Mouse (Mus musculus) frontal cortex, adult 2 months (tissue): Measurements from ENCODE around the gene Scrn2. TPM values are rescaled to one million over a fixed set of nuclear protein-coding genes. Genes with fewer than 3 reads are reported as not detected.
A peak's percentile ranks its signal among the peaks of the same experiment; 100 is the strongest.

Experiments used
- DNase-seq, 2 experiments: peaks; one replicate each; pipeline ENCODE4 v3.0.0; 2022; ENCODE audit warnings: low spot score in 1 of 2; ENCODE audit errors: extremely low spot score in 1 of 2
- polyA plus RNA-seq: library from polyadenylated mRNA; depleted of rRNA; stranded (reverse); fragments of >200 nt; gene quantifications from 2 replicates; pipeline ENCODE4 v1.2.3, GENCODE M21; 2012; rRNA removed

Gene Scrn2
- polyA plus RNA-seq: 6.1 and 6.3 TPM in 2 replicates

DNA sequence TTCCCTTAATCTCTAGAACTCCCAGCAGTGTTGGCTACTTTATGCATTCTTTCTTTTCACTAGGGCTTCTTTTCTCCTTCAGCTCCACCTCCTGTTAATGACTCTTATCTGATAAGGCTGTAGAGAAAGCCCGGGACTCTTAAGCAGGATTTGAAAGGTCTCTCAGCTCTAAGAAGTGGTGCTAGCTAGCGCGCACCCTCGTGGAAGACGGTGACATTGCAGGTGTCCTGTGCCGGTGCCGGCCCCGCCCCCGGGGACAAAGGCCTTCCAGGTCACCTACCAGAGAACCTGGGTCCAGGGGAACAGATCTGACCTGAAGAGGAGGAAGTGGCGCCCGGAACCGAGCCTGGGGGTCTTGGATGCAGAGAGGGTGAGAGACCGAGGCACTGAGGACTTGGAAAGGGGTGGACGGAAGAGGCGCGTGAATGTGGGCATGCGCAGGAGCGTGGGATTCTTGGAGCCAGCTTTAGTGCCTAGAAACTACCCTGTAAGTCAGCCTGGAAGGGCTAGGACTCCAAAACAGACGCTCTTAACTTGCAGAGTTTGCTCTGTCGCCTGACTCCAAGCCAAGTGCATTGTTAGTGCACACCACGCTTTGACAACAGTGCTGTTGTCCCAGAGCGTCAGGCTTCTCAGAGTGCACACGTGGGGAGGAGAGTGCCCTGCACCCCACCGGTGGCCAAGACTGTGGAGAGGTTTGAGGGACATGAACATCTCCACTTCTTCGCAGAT is at the start of gene Scrn2:
Gene Scrn2 (plus strand): TSS at position 253 of the 732 bp plus-strand sequence.
- DNase-seq: peak in 1 of 2 experiments; percentile 82

DNA sequence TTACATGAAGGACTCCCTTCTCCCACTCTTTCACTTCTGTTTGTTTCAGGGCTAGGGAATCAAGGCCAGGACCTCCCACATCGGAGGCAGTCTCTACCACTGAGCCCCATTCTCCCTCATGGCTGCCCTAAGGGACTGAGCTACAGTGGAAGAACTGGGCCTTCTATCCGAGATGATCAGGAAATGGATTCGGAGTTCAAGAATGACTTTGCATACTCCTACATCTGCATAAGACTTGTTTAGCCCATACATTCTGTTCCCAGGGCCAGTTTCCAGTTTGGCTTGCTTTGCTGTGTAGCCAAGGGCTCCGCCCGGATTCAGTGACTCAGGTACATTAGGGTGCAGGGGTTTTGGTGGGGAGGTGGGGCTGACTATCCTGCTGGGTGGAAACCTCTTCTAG is 49.7 kb upstream of the Scrn2 start:
- DNase-seq: no peak

DNA sequence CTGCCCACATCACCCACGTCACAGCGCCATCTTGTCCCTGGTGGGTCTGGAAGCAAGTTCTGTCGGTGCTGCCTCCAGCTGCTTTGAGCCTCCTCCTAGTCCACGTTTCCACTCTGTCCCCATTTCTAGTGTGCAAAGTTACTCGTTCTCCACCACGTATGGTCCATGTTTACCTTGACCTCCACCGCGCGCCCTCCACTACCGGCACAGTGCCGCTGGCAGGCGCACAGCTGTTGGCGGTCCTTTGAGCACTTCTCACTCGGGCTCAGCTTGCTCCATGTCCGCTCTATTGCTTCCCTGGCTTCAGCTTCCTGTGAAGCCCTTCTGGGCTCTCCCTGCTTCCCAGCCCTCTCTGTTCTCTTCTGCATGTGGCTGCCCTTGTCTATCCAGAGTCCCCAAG is 48.3 kb upstream of the Scrn2 start:
- DNase-seq: no peak

DNA sequence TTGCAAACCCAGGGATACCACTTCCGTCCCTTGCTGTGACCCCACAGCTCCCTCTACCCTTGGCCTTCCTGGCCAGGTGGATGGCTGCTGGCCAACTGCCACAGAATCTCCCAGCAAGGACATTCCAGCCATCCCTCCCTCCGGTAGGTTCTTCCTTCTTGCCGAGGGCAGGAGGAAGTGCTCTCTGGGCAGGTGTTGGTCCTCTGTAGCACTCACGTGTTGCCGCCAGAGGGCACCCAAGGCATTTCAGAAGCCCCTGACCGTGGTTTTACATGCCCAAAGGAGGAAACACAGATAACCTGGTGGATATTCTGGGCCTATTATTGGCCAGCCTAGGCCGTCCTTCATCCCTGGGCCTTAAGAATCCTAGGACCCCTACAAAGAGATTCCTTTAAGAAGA is 47.4 kb upstream of the Scrn2 start:
- DNase-seq: peak in 1 of 2 experiments; percentile 89

DNA sequence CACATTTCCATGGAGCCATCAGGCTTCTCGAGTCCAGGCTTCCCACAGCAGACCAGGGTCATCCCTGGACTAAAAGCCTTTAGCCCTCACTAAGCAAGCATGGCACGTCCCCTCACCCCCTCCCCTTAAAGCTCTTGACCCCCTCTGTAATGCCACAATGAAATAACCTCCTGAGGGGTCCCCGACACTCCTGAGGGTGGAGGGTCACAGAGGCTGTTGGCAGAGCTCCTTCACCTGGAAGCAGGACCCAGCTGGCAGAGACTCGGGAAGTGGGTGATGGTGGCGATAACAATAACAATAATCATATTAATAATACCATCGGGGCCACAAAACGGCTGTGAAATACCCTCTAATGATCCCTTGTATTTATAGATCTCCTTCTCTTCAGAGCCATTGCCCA is 46.9 kb upstream of the Scrn2 start, which contains the start of gene Sp2:
Gene Sp2 (minus strand): TSS at position 101 of the 400 bp plus-strand sequence.
- DNase-seq: no peak

DNA sequence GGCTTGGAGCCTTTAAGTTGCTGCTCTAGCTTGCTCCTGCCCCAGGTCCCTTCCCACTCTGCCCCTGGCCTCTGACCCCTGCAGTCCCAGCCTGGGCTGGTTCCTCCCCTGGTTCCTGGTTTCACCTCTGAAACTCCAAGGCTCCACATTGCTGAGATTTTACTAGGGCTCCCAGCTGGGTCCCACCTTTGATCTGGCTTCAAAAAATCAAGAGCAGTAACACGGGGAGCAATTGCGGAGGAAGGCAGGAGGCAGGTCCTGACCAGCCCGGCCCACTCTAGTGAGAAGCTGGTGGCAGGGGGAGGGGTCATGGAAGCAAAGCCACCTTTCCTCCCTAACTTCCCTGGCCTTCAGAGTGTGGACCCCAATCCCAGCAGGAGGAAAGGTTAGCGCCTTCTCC is 44.8 kb upstream of the Scrn2 start:
- no peak for DNase-seq

GRCm38 (mm10) chr11:96986463-96986862 is 43.3 kb upstream of the Scrn2 start:
- no peak for DNase-seq

DNA sequence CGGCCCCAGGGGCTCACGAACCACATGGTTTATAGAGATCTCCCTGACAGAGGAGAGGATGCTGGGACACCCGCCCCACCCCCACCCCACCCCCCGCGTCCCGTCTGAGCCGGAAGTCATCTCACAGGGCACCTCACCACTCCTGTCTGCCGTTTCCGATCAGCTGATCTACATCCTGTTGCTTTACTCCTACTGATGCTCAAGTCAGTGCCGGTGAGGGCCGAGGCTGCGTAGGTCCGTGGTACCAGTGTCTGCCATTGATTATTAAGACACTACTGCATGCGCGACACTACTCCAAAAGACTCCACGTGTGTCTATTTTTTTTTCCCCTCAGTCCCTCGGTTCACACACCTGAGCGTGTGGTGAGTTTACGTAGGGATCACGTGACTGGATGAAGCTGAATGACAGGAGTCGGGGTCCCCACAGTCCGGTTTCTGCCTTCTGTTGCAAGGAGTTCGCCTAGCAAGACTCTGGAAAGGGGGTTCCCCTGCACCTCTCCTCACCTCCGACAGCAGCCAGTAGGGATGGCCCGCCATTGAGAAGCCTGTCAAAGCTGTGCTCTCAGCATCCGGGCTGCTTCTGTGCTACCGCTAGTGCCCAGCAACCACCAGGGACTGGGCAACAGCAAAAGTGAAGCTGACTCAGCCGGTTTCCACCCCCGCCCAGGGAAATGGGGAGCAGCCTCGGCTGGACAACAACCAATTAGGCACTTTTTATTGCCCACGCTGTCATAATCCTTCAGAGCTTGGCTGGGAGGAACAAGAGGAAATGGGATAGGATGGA is 41.7 kb upstream of the Scrn2 start:
- peak in 1 of 2 experiments; percentile 45 for DNase-seq

DNA sequence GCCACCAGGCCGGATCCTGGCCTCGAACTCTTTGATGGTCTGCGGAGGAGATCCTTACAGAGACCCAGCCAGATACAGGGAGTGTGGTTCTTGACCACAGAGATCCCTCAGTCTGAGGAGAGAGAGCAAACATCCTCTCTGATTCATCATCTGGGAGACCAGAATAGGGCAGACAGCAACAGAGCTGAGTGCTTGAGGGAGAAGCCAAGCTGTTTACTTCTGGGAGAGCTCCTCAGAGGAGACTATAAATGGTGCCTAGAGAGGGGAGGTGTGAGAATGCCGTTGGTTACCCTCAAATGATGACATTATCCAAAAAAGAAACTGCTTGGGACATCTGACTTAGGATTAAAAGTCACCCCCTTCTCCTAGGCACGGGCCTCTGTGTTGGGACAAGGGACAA is 38.2 kb upstream of the Scrn2 start:
- no peak for DNase-seq

- DNase-seq: no peak
Observed at GRCm38 (mm10) chr11:96992722-96993311, 36.9 kb upstream of the Scrn2 start.

DNA sequence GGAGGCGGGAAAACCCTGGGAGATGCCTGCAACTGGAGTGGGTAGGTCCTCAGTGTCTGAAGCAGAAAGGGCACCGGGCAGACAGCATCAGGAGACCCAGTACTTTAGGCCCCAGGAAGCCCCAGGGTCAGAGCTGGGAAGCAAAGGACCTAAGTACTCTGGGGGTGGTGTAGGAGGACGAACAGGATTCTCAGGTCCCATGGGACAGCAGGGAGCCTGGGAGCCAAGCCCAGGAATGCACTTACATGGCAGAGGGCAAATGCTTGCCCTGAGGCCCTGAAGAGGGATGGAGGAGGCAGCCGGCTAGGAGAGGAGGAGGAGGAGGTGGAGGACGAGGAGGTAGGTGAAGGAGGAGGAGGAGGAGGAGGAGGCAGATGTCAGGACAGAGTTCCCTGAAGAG is 34.7 kb upstream of the Scrn2 start:
- no peak for DNase-seq

DNA sequence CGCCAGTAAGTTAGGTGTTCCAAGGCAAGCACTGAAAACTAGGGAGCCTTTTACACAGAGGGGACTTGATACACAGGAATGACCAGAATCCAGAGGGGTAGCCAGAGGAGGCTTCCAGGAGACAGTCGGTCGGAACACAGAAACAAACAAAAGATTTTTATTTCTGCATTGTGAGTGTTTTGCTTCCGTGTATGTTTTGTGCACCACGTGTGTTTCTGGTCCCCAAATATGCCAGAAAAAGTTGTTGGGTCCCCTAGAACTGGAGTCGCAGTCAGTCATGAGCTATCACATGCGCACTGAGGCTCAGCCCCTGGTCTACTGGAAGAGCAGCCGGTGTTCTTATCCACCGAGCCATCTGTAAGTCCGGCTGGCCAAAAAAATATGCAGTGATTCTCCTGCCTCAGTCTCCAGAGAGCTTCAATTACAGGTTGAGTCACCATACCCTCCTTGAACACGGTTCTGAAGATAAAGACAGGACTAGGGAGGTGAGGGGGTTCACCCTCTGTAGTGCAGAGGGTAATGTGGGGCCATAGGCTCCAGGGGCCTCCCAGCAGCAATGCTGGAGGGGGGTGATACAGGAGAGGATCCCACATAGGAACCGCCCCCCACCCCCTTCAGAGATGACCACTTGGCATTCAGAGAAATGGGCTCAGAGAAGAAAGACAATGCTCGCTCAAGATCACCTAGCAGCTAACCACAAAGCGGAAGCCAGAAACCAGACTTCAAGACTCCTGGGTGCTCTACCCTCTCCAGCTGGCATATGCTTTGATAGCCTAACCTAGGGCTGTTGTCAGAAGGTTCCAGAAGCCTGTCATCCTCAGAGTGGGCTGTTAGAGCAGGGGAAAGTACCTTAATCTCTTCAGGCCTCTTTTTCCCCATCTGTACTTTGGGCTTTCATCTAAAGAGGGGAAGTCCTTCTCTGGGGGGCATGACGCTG is 33.6 kb upstream of the Scrn2 start:
- no peak for DNase-seq

DNA sequence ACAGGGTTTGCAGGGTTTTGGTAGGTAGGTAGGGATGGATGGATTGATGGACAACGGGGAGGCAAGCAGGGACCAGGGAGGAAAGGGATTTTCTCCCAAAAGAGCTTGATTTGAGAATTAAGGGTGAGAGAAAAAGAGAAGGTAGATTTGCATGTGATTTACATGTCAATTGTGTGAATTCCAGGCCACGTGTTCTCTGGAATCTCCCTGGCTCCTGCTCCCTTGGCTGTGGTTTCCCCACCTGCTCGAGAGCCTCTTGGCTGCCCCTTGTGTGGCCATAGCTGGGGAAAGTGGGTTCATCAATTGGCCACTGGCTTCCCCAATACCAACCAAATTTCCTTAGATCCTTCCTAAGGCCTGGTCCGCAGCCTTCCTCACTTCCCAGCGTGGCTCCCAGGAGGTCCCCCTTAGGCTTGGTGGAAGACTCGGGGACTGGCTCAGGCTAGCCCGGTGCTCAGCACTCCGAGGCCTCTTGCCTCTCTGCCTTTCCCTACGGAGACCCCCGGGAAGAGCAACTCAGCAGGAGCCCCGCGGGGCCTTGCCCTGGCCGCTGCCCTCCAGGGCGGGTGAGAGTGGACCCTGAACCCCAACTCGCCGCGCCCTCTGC is 32.9 kb upstream of the Scrn2 start:
- DNase-seq: no peak

DNA sequence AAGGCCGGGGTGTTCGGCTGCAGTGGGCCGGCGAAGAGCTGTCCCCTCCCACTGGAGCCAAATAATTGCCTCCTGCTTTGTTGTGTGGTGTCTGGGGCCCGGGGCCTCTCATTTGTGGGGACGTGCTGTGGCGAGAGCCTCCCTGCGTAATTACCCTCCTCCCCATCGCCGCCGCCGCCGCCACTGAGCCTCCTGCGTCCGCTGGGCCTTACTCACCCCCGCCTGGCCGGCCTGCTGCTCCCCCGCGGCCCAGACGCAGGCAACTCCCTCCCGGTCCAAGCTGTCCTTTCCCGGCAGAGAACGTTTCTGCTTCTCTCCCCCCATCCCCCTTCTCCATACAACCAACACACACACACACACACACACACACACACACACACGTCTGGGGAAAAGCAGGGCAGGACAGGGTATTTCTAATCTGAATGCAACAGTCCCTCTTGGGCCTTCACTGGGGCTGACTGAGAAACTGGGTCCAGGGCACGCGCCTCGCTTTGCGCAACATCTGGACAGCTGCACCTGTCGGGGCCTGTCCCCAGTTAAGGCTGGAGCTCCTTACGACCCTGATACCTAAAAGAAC is 32.3 kb upstream of the Scrn2 start:
- DNase-seq: no peak

DNA sequence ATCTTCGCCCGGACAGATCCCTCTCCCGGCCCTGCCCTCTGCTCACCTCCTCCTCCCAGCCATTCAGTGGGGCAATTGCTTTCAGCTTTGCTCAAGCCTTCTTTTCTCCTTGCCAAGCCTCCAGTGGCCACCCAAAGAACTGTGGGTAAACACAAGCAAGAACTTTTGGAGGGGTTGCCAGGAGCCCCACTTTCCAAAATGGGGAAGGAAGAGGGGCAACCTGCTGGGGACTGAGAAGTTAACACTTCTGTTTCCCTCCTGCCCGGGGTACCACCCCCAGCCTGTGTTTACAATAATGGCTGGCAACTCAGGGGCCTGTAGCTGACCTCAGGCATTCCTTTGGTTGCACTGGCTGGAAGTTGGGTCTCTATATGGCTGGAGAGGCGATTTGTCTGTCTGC is 26.6 kb upstream of the Scrn2 start:
- no peak for DNase-seq

GRCm38 (mm10) chr11:97007093-97007794 is 22.5 kb upstream of the Scrn2 start:
- no peak for DNase-seq

GRCm38 (mm10) chr11:97009198-97009790 is 20.4 kb upstream of the Scrn2 start:
- no peak for DNase-seq

DNA sequence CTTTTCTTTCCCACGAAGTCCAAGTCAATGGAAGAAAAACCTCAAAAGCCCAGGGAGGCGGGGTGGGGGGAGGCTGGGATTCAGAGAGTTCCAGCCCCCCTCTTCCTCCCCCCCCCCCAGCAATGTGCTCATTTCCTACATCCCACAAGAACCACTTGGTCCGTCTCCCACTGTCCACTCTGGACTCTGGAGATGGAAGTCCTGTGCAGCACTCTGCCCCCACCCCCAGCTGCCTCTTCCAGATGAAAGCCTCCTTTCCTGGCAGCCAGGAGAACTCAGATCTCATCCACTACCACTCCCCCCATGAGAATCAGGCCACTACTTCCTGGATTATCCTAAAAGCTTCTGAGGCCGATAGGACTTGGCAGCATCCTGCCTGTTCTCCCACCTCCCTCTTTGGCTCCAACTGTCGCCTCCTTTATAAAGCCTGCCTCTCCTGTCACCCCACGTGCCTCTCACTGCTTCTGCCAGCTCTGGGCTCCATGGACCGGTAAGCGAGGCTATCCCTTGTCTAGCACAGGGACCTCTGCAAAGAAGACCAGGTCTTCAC is 16.5 kb upstream of the Scrn2 start, which contains the start of gene Sp6:
Gene Sp6 (plus strand): TSS at position 274 of the 550 bp plus-strand sequence.
- DNase-seq: no peak
